Mouse (Mus musculus) kidney, postnatal 14 days (tissue): Measurements from ENCODE around the gene Dlx1.

ENCODE experiments used
- DNase-seq: peaks from one replicate; pipeline ENCODE4 v3.0.0; 2022; ENCODE audit warnings: mixed read lengths

The Dlx1 gene

GRCm38 (mm10) chr2:71528714-71529510 is 999 bp downstream of the Dlx1 start:
- no peak for DNase-seq

- DNase-seq: peak; percentile 87
Observed at GRCm38 (mm10) chr2:71529511-71530351, 1.8 kb downstream of the Dlx1 start.

GRCm38 (mm10) chr2:71530391-71531123 is 2.6 kb downstream of the Dlx1 start:
- DNase-seq: no peak

- no peak for DNase-seq
Observed at GRCm38 (mm10) chr2:71531124-71531590, 3.2 kb downstream of the Dlx1 start.

- DNase-seq: no peak
Observed at GRCm38 (mm10) chr2:71531990-71532970, 4.4 kb downstream of the Dlx1 start.

- no peak for DNase-seq
Observed at GRCm38 (mm10) chr2:71533094-71533493, 5.2 kb downstream of the Dlx1 start.

GRCm38 (mm10) chr2:71534242-71535052 is 6.5 kb downstream of the Dlx1 start:
- DNase-seq: no peak

- no peak for DNase-seq
Observed at GRCm38 (mm10) chr2:71540611-71541417, 12.9 kb downstream of the Dlx1 start.

GRCm38 (mm10) chr2:71541418-71542226 is 13.7 kb downstream of the Dlx1 start:
- no peak for DNase-seq

GRCm38 (mm10) chr2:71542227-71542815 is 14.4 kb downstream of the Dlx1 start:
- no peak for DNase-seq

GRCm38 (mm10) chr2:71542816-71543301 is 14.9 kb downstream of the Dlx1 start:
- DNase-seq: no peak

GRCm38 (mm10) chr2:71543531-71543930 is 15.6 kb downstream of the Dlx1 start:
- DNase-seq: no peak

GRCm38 (mm10) chr2:71543948-71544347 is 16.0 kb downstream of the Dlx1 start:
- DNase-seq: no peak

- DNase-seq: no peak
Observed at GRCm38 (mm10) chr2:71544391-71545285, 16.7 kb downstream of the Dlx1 start.

- DNase-seq: no peak
Observed at GRCm38 (mm10) chr2:71545401-71545881, 17.5 kb downstream of the Dlx1 start.

GRCm38 (mm10) chr2:71545882-71546639 is 18.1 kb downstream of the Dlx1 start:
- DNase-seq: no peak
